Mouse (Mus musculus) liver, embryonic 12.5 days (tissue): ENCODE data around the gene AL607142.1. TPM values are rescaled to one million over a fixed set of nuclear protein-coding genes. Genes with fewer than 3 reads are reported as not detected.

ENCODE experiments used
- ATAC-seq: fragments of 200-750 bp; cut with Nextera tagmentation; 2 replicates; pipeline ENCODE4 v1.8.0; 2017; ENCODE audit warnings: moderate number of reproducible peaks, mild to moderate bottlenecking, moderate library complexity
- H3K27ac ChIP-seq: fragments of 300-500 bp; sonication (generic); 2 replicates; pipeline ENCODE4 v1.5.1; 2016; ENCODE audit warnings: mild to moderate bottlenecking
- H3K27me3 ChIP-seq: fragments of 300-500 bp; sonication (generic); replicated peaks from 2 replicates; pipeline ENCODE4 v1.6.1; 2016; ENCODE audit warnings: mild to moderate bottlenecking, moderate library complexity
- H3K36me3 ChIP-seq: fragments of 300-500 bp; sonication (generic); 2 replicates; pipeline ENCODE4 v1.6.1; 2016; ENCODE audit warnings: mild to moderate bottlenecking, moderate library complexity
- H3K4me1 ChIP-seq: fragments of 300-500 bp; sonication (generic); 2 replicates; pipeline ENCODE4 v1.6.1; 2016
- H3K4me2 ChIP-seq: fragments of 300-500 bp; sonication (generic); 2 replicates; pipeline ENCODE4 v1.6.1; 2016; ENCODE audit warnings: mild to moderate bottlenecking, moderate library complexity
- H3K4me3 ChIP-seq: fragments of 300-500 bp; sonication (generic); 2 replicates; pipeline ENCODE4 v1.5.1; 2016; ENCODE audit warnings: mild to moderate bottlenecking, moderate library complexity
- H3K9ac ChIP-seq: fragments of 300-500 bp; sonication (generic); 2 replicates; pipeline ENCODE4 v1.6.1; 2016; ENCODE audit warnings: mild to moderate bottlenecking, moderate library complexity
- H3K9me3 ChIP-seq: fragments of 300-500 bp; sonication (generic); replicated peaks from 2 replicates; pipeline ENCODE4 v1.6.1; 2016; ENCODE audit warnings: mild to moderate bottlenecking, moderate library complexity
- WGBS: fragments of 180-500 bp; shearing (Covaris S2); methylation state at CpG from one replicate; pipeline ENCODE4 v1.1.7; 2016; ENCODE audit not compliant: insufficient replicate concordance; 5-methylcytosine and 5-hydroxymethylcytosine counted together
- polyA plus RNA-seq: library from polyadenylated mRNA; unstranded; fragments of >200 nt; fragmentation: Nextera tagmentation; extraction: Ambion mirVana; gene quantifications from 2 replicates; pipeline ENCODE4 v1.2.1, GENCODE M21; 2016

The AL607142.1 gene
- polyA plus RNA-seq, 1 experiment from 2014 or later: not detected

- H3K36me3 ChIP-seq: no peaks in the 10 kb centered on the region
- H3K4me1 ChIP-seq: no peaks in the 10 kb centered on the region
- no peak overlapping the region for H3K4me2 ChIP-seq
- H3K27me3 ChIP-seq: peaks cover 8% of the 10 kb centered on the region; the same call in 1 of the 2 replicates
- no peak overlapping the region for H3K27ac ChIP-seq
- no peak overlapping the region for H3K4me3 ChIP-seq
- WGBS: 67% methylated on average over 7 of the region's 7 CpGs
- H3K9ac ChIP-seq: no peak overlapping the region
- no peak for ATAC-seq
- H3K9me3 ChIP-seq: no peaks in the 10 kb centered on the region
Measured at GRCm38 (mm10) chr4:120042480-120042879, 22.3 kb upstream of the AL607142.1 start.

DNA sequence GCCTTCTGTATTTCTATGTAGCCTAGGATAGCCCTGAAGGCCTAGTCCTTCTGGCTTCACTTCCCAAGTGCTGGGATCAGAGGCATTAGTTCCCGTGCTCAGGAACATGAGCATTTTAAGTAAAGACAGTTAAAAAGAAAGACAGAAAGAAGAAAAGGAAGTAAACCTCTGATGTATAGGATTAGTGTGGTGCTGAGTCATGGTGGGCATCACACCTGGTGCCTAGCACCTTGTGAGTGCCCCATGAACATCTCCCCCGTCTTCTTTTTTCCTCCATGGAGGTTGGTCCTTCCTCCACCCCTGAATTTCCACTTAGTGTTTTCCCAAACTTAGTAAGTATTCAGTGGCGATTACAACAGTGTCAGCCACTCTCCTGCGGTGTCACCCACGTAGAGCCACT is 20.2 kb upstream of the AL607142.1 start:
- Histone ChIP-seq H3K27ac (no peak overlapping the region), H3K36me3 (no peaks in the 10 kb centered on the region), H3K4me2 (no peak overlapping the region), H3K27me3 (peaks cover 8% of the 10 kb centered on the region; the same call in 1 of the 2 replicates), H3K4me1 (no peaks in the 10 kb centered on the region), H3K4me3 (no peak overlapping the region), H3K9ac (no peak overlapping the region), H3K9me3 (no peaks in the 10 kb centered on the region)
- no peak for ATAC-seq
- WGBS: 62% methylated on average over 5 of the region's 5 CpGs

GRCm38 (mm10) chr4:120045131-120045537 is 19.7 kb upstream of the AL607142.1 start:
- H3K27ac ChIP-seq: no peak overlapping the region
- ATAC-seq: no peak
- H3K27me3 ChIP-seq: peaks cover 8% of the 10 kb centered on the region; the same call in 1 of the 2 replicates
- H3K9me3 ChIP-seq: no peaks in the 10 kb centered on the region
- H3K36me3 ChIP-seq: no peaks in the 10 kb centered on the region
- no peaks in the 10 kb centered on the region for H3K4me1 ChIP-seq
- H3K4me3 ChIP-seq: no peak overlapping the region
- H3K4me2 ChIP-seq: no peak overlapping the region
- WGBS: 48% methylated on average over 5 of the region's 5 CpGs
- H3K9ac ChIP-seq: no peak overlapping the region

DNA sequence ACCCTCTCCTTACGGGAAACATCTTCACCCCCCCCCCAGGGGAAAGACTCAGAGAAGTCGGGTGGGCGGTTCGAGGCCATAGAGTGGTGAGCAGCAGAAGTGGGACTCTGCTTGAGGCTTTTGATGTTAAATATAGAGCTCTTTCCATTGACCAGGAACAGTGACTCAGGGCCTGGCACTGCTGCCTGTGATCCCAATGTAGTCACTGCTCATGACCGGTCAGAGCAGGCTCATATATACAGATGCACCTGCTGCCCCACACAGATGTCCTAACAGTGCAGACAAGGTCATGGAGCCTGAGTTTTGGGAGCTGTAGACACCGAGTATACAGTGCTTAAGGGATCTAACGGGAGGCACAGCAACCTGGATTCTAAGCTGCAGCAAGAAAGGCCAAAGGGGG is 18.9 kb upstream of the AL607142.1 start:
- no peak overlapping the region for H3K9ac ChIP-seq
- H3K4me2 ChIP-seq: no peak overlapping the region
- H3K27me3 ChIP-seq: peaks cover 8% of the 10 kb centered on the region; the same call in 1 of the 2 replicates
- no peaks in the 10 kb centered on the region for H3K4me1 ChIP-seq
- no peak for ATAC-seq
- WGBS: 70% methylated on average over 7 of the region's 7 CpGs
- H3K27ac ChIP-seq: no peak overlapping the region
- H3K4me3 ChIP-seq: no peak overlapping the region
- H3K9me3 ChIP-seq: no peaks in the 10 kb centered on the region
- no peaks in the 10 kb centered on the region for H3K36me3 ChIP-seq

GRCm38 (mm10) chr4:120047060-120047459 is 17.7 kb upstream of the AL607142.1 start:
- ATAC-seq: no peak
- Histone ChIP-seq H3K9me3 (no peaks in the 10 kb centered on the region), H3K4me3 (no peak overlapping the region), H3K36me3 (no peaks in the 10 kb centered on the region), H3K9ac (no peak overlapping the region), H3K27me3 (peaks cover 8% of the 10 kb centered on the region; the same call in 1 of the 2 replicates), H3K27ac (no peak overlapping the region), H3K4me2 (no peak overlapping the region), H3K4me1 (no peaks in the 10 kb centered on the region)
- WGBS: 21% methylated on average over 4 of the region's 4 CpGs

DNA sequence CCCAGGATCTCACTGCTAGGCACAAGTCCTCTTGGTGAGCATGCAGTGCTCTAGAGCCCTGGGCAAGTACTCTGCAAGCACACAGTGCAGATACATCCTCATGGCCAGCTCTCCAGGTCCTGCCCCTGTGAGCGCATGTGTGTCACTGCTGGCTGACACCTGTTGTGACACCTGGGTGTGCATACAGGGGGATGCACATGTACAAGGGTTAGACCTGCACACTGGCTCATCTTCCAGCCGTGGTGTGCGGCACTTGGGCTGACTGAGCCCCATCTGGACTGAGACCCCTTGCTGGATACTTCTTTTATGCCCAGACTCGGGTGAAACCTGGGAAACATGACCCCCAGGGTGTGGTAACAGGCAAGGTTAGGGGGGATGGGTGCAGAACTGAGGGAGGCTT is 16.5 kb upstream of the AL607142.1 start:
- WGBS: 64% methylated on average over 4 of the region's 4 CpGs
- ATAC-seq: no peak
- Histone ChIP-seq H3K27me3 (peaks cover 8% of the 10 kb centered on the region; the same call in 1 of the 2 replicates), H3K4me2 (no peak overlapping the region), H3K4me1 (no peaks in the 10 kb centered on the region), H3K9me3 (no peaks in the 10 kb centered on the region), H3K4me3 (no peak overlapping the region), H3K27ac (no peak overlapping the region), H3K36me3 (no peaks in the 10 kb centered on the region), H3K9ac (no peak overlapping the region)

DNA sequence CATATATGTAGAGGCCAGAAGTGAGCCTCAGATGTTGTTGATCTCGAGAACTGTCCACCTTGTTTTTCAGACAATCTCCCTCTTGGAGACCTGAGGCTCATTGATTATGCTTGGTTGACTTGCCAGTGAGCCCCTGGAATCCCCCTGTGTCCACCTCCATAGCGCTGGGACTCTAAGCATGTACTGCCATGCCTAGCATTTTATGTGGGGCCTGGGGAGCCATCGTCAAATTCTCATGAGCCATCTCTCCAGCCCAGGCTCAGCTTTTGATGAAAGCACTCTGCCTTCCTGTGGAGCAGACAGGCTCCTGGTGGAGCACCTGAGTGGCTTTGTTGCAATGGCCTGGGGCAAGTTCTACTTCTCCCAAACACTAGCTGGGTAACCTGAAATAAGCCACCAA is 14.9 kb upstream of the AL607142.1 start:
- Histone ChIP-seq H3K27ac (no peak overlapping the region), H3K9me3 (no peaks in the 10 kb centered on the region), H3K4me2 (no peak overlapping the region), H3K9ac (no peak overlapping the region), H3K27me3 (peaks cover 8% of the 10 kb centered on the region; the same call in 1 of the 2 replicates), H3K4me3 (no peak overlapping the region), H3K36me3 (no peaks in the 10 kb centered on the region), H3K4me1 (no peaks in the 10 kb centered on the region)
- no peak for ATAC-seq
- 71% methylated on average over 3 of the region's 3 CpGs for whole genome bisulfite sequencing

DNA sequence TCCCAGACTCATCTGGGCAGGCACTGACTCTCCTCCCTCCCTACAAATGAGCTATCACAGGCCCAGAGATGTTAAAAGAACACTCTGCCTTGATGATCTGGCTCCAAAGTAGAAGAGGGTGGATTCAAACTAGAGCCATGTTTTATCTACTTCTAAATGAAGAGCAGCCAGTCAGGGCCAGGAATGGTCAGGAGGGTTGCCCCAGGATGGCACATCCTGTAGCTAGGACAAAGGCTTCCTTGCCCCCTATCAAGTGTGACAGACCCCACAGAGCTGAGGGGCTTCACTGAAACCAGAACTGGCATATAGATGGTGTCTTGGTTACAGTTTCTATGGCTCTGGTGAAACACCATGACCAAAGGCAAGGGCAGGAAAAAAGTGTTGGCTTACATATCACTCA is 12.3 kb upstream of the AL607142.1 start:
- H3K4me3 ChIP-seq: no peak overlapping the region
- H3K4me1 ChIP-seq: no peaks in the 10 kb centered on the region
- H3K9me3 ChIP-seq: no peaks in the 10 kb centered on the region
- ATAC-seq: no peak
- no peak overlapping the region for H3K27ac ChIP-seq
- H3K4me2 ChIP-seq: no peak overlapping the region
- H3K27me3 ChIP-seq: no peaks in the 10 kb centered on the region
- no peaks in the 10 kb centered on the region for H3K36me3 ChIP-seq
- no peak overlapping the region for H3K9ac ChIP-seq

- H3K36me3 ChIP-seq: no peaks in the 10 kb centered on the region
- H3K9me3 ChIP-seq: no peaks in the 10 kb centered on the region
- WGBS: 55% methylated on average over 11 of the region's 11 CpGs
- no peak overlapping the region for H3K9ac ChIP-seq
- H3K27me3 ChIP-seq: no peaks in the 10 kb centered on the region
- no peak overlapping the region for H3K4me2 ChIP-seq
- ATAC-seq: no peak
- no peaks in the 10 kb centered on the region for H3K4me1 ChIP-seq
- no peak overlapping the region for H3K4me3 ChIP-seq
- H3K27ac ChIP-seq: no peak overlapping the region
Measured at GRCm38 (mm10) chr4:120053026-120054005, 11.5 kb upstream of the AL607142.1 start.

DNA sequence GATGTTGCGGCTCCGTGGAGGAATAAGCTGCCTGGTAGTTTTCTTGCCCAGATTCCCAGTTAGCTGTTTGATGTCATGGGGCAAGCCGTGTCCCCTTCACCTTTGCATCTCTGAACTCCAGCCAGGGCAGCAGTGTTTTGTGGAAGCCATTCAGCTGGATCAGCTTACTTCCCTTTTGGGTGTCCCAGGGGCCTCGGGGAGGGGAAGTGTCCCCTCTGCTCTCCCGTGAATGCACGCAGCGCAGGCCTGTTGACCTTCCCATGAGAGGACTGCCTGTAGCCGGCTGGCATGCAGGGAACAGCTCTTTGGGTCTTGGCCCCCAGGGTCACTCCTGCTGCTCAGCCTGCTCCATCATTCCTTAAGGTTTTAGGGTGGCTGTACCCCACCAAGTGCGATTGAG is 10.7 kb upstream of the AL607142.1 start:
- Histone ChIP-seq H3K27ac (no peak overlapping the region), H3K9me3 (no peaks in the 10 kb centered on the region), H3K4me3 (no peak overlapping the region), H3K4me1 (no peaks in the 10 kb centered on the region), H3K27me3 (no peaks in the 10 kb centered on the region), H3K9ac (no peak overlapping the region), H3K36me3 (no peaks in the 10 kb centered on the region), H3K4me2 (no peak overlapping the region)
- 45% methylated on average over 9 of the region's 9 CpGs for WGBS
- no peak for ATAC-seq

- no peak overlapping the region for H3K4me3 ChIP-seq
- H3K9ac ChIP-seq: no peak overlapping the region
- H3K27ac ChIP-seq: no peak overlapping the region
- no peak overlapping the region for H3K4me2 ChIP-seq
- H3K4me1 ChIP-seq: no peaks in the 10 kb centered on the region
- no peaks in the 10 kb centered on the region for H3K36me3 ChIP-seq
- H3K9me3 ChIP-seq: no peaks in the 10 kb centered on the region
- ATAC-seq: no peak
- no peaks in the 10 kb centered on the region for H3K27me3 ChIP-seq
- WGBS: 63% methylated on average over 9 of the region's 9 CpGs
Measured at GRCm38 (mm10) chr4:120056451-120056850, 8.3 kb upstream of the AL607142.1 start.

- Histone ChIP-seq H3K4me2 (no peak overlapping the region), H3K4me1 (no peaks in the 10 kb centered on the region), H3K4me3 (no peak overlapping the region), H3K9ac (no peak overlapping the region), H3K27me3 (no peaks in the 10 kb centered on the region), H3K9me3 (no peaks in the 10 kb centered on the region), H3K36me3 (no peaks in the 10 kb centered on the region), H3K27ac (no peak overlapping the region)
- ATAC-seq: no peak
- 63% methylated on average over 8 of the region's 8 CpGs for WGBS
Measured at GRCm38 (mm10) chr4:120057529-120057928, 7.3 kb upstream of the AL607142.1 start.
